Mouse (Mus musculus): ENCODE data around the gene Atg9a.

DNA sequence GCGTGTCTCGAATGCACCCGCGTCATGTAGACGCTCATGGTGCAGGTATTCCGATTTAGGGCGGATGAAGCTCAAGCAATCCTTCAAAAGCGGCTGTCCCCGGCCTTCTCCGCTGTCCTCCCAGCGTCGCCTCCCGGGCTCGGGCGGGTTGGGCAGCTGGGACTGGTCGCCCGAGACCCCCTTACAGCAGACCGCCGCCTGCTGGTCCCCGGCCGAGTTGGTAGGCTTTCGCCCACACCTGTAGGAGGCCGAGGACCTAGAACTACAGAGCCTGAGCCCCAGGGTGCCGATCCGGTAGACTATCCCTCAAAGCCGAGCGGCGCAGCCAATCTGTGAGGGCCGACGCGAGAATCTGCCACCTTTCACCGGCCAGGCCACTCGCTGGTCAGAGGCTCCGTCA is 27.5 kb upstream of the Atg9a start, which contains the start of gene Tuba4a:
- TF ChIP-seq GATA1 (IDR thresholded peaks at IDR 0.05; ENCODE audit: borderline replicate concordance, low read length) (no peak), FLI1 (IDR thresholded peaks at IDR 0.05; ENCODE audit: low read length) (no peak)
